8 mouse cellular contexts compared by ENCODE assay signal in the genomic region with DNA sequence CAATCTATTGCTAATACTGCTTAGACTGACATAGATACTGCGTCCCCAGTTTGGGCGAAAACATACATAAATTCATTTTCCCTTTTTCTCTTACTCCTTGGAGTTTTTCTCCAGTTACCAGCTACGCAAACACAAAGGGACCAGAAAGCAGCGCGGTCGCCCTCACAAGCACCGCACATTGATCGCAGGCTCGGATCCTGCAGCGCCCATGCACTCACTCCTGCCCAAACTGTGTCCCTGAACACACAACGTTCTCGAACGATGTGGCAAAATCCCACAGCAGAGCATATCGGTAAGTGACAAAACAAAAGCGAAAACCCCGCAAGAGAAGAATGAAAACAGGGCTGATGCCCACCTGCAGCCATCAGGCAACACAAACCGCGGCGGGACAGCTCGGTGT. TPM values are rescaled to one million over a fixed set of nuclear protein-coding genes. Genes with fewer than 3 reads are reported as not detected.
DNase-seq lines count a peak whose midpoint lies in the region; ATAC-seq lines count a peak whose summit lies in the region.

No protein-coding gene starts in this region.

- H3K9me3 ChIP-seq in heart, embryonic 14.5 days (ENCODE audit: control insufficient read depth, low read length): no peaks in the 10 kb centered on the region
- H3K9me3 ChIP-seq in hindbrain, embryonic 12.5 days (replicated peaks): peaks cover 10% of the 10 kb centered on the region; the same call in 1 of the 2 replicates

- no peaks in the 10 kb centered on the region for H3K27me3 ChIP-seq in heart, embryonic 14.5 days (ENCODE audit: control insufficient read depth, insufficient read depth, low read length)
- no peaks in the 10 kb centered on the region for H3K27me3 ChIP-seq in hindbrain, embryonic 12.5 days

- peak overlapping the region; percentile 60 to 75 for H3K4me3 ChIP-seq in heart, embryonic 14.5 days (ENCODE audit: control insufficient read depth in 1 of 2, insufficient read depth in 1 of 2, low read depth in 1 of 2, low read length in 2 of 2)
- H3K4me3 ChIP-seq in hindbrain, embryonic 12.5 days: peak overlapping the region; percentile 61

- no peaks in the 10 kb centered on the region for H3K4me1 ChIP-seq in heart, embryonic 14.5 days (ENCODE audit: control insufficient read depth in 2 of 2, insufficient read depth in 2 of 2, low read length in 2 of 2)
- peaks cover 3% of the 10 kb centered on the region; the same call in 1 of the 2 replicates for H3K4me1 ChIP-seq in hindbrain, embryonic 12.5 days

- 1% methylated on average over 20 of the region's 20 CpGs for WGBS in heart, embryonic 14.5 days
- 3% methylated on average over 20 of the region's 20 CpGs for WGBS in hindbrain, embryonic 12.5 days

- H3K4me2 ChIP-seq in heart, embryonic 14.5 days (ENCODE audit: low read length): peak overlapping the region; percentile 61
- H3K4me2 ChIP-seq in hindbrain, embryonic 12.5 days (replicated peaks): peak overlapping the region; percentile 61

- peak overlapping the region; percentile 82 for H3K9ac ChIP-seq in heart, embryonic 14.5 days (ENCODE audit: low read length)
- peak overlapping the region; percentile 71 for H3K9ac ChIP-seq in hindbrain, embryonic 12.5 days

- peak overlapping the region in 1 of 2 experiments; percentile 39; a peak in 1 of 4 replicates for H3K27ac ChIP-seq in heart, embryonic 14.5 days (replicated peaks in 1 of 2; ENCODE audit: control insufficient read depth in 1 of 2, insufficient read depth in 1 of 2, low read depth in 2 of 2, low read length in 2 of 2)
- H3K27ac ChIP-seq in hindbrain, embryonic 12.5 days: peak overlapping the region; percentile 12; the same call in 1 of the 2 replicates

- no peak for ATAC-seq in heart, embryonic 14.5 days (ENCODE audit: insufficient number of reproducible peaks, insufficient read depth, low FRiP score, low read depth)
- peak; percentile 62 for ATAC-seq in hindbrain, embryonic 12.5 days (ENCODE audit: low FRiP score)

- DNase-seq in heart, postnatal 4 days: no peak
- peak; percentile 42 for DNase-seq in CD4-positive, CD25-positive, alpha-beta regulatory T cell, adult 2 months (ENCODE audit: low read depth, low spot score)
- peak; percentile 9 for DNase-seq in c-Kit-positive CD71-positive TER-119-negative erythroid progenitor cells, embryonic 14.5 days (ENCODE audit: low read depth)
- DNase-seq in lung, postnatal 36 days: peak; percentile 9
- no peak for DNase-seq in cerebellum, postnatal 4 days (ENCODE audit: low spot score in 2 of 2)
- no peak for DNase-seq in kidney, adult 9 months

- H3K36me3 ChIP-seq in heart, embryonic 14.5 days (ENCODE audit: control insufficient read depth, insufficient read depth, low read length): peaks cover 4% of the 10 kb centered on the region; the same call in 1 of the 2 replicates
- peaks cover 13% of the 10 kb centered on the region for H3K36me3 ChIP-seq in hindbrain, embryonic 12.5 days

RNA-seq across cellular contexts. Expression of gene Zfp141, which starts 0.4 kb away (rescaled TPM):
- 6.3 and 7.1 TPM in 2 replicates for polyA plus RNA-seq in heart, embryonic 14.5 days (2014; fragmentation: Nextera tagmentation; extraction: Ambion mirVana)
- 1 to 10 TPM; 7.7 to 9.1 TPM for total RNA-seq in heart, postnatal 4 days (2021)
- polyA plus RNA-seq in hindbrain, embryonic 12.5 days (2016; fragmentation: Nextera tagmentation; extraction: Ambion mirVana): 12.6 and 15.0 TPM in 2 replicates

RNA-seq across cellular contexts. Expression of gene 4933421I07Rik, which starts 57.3 kb away (rescaled TPM):
- polyA plus RNA-seq in heart, embryonic 14.5 days (2014; fragmentation: Nextera tagmentation; extraction: Ambion mirVana): not detected in 2 replicates
- not detected for total RNA-seq in heart, postnatal 4 days (2021)
- not detected in 2 replicates for polyA plus RNA-seq in hindbrain, embryonic 12.5 days (2016; fragmentation: Nextera tagmentation; extraction: Ambion mirVana)

Comparison
In these comparisons a context has a peak if more than half of its experiments do, and no peak if none do; other contexts are left out.
1. DNase-seq: peak in CD4-positive, CD25-positive, alpha-beta regulatory T cell, adult 2 months (single experiment), c-Kit-positive CD71-positive TER-119-negative erythroid progenitor cells, embryonic 14.5 days (single experiment) and lung, postnatal 36 days (single experiment); none in heart, postnatal 4 days (single experiment), cerebellum, postnatal 4 days (0 of 2) and kidney, adult 9 months (single experiment).